In genomic region chr1:165655482-165655881, GRCm38 (mm10) we compare ENCODE assay signal across 16 mouse cellular contexts. TPM values are rescaled to one million over a fixed set of nuclear protein-coding genes. Genes with fewer than 3 reads are reported as not detected.
DNase-seq lines count a peak whose midpoint lies in the region; ATAC-seq and TF ChIP-seq lines count a peak whose summit lies in the region.
"Had no signal": no experiment of that assay in that cellular context is flagged by ENCODE, and none has a peak within 500 bp of the region (broad histone marks: within the 10 kb centered on the region; RNA-seq: fewer than 3 reads in every experiment).

No protein-coding gene starts in this region.

- WGBS in heart, embryonic 12.5 days = 43% methylated on average over 14 of the region's 14 CpGs
- 24% methylated on average over 14 of the region's 14 CpGs for WGBS in heart, adult 2 months
- WGBS in kidney, embryonic 15.5 days = 61% methylated on average over 14 of the region's 14 CpGs
- WGBS in kidney, adult 2 months = 64% methylated on average over 14 of the region's 14 CpGs
- WGBS in lung, embryonic 14.5 days = 51% methylated on average over 14 of the region's 14 CpGs
- 86% methylated on average over 14 of the region's 14 CpGs for WGBS in midbrain, embryonic 15.5 days

- no peaks in the 10 kb centered on the region for H3K9me3 ChIP-seq in heart, embryonic 12.5 days (replicated peaks)
- no peaks in the 10 kb centered on the region for H3K9me3 ChIP-seq in kidney, embryonic 15.5 days (replicated peaks)
- no peaks in the 10 kb centered on the region for H3K9me3 ChIP-seq in lung, embryonic 14.5 days (ENCODE audit: low read depth, low read length)
- H3K9me3 ChIP-seq in ES-Bruce4 (replicated peaks; ENCODE audit: control insufficient read depth, insufficient read depth, low read length, poor library complexity, severe bottlenecking) = no peaks in the 10 kb centered on the region
- no peaks in the 10 kb centered on the region for H3K9me3 ChIP-seq in midbrain, embryonic 15.5 days
- H3K9me3 ChIP-seq: forebrain, embryonic 10.5 days had no signal

- no peak for DNase-seq in heart, adult 2 months
- no peak for DNase-seq in kidney, adult 2 months
- peak; percentile 76 for DNase-seq in lung, embryonic 14.5 days
- DNase-seq in lung, postnatal 36 days = no peak
- DNase-seq: cerebellum, adult 8-10 months; forebrain, postnatal 0 days; midbrain, embryonic 14.5 days had no signal

- peaks cover 36% of the 10 kb centered on the region for H3K4me1 ChIP-seq in heart, embryonic 12.5 days (replicated peaks)
- H3K4me1 ChIP-seq in heart, adult 2 months (ENCODE audit: control insufficient read depth, insufficient read depth, low read length) = peaks cover 9% of the 10 kb centered on the region
- peaks cover 34% of the 10 kb centered on the region for H3K4me1 ChIP-seq in kidney, embryonic 15.5 days
- no peaks in the 10 kb centered on the region for H3K4me1 ChIP-seq in kidney, adult 2 months (ENCODE audit: control insufficient read depth, insufficient read depth, low read length)
- no peaks in the 10 kb centered on the region for H3K4me1 ChIP-seq in lung, embryonic 14.5 days (ENCODE audit: insufficient read depth)
- peaks cover 1% of the 10 kb centered on the region for H3K4me1 ChIP-seq in ES-Bruce4 (ENCODE audit: control insufficient read depth, insufficient read depth, low read length)
- H3K4me1 ChIP-seq in midbrain, embryonic 15.5 days = no peaks in the 10 kb centered on the region

- H3K79me2 ChIP-seq in heart, adult 2 months (replicated peaks; ENCODE audit: control insufficient read depth, insufficient read depth, low read length) = no peaks in the 10 kb centered on the region

- no peaks in the 10 kb centered on the region for H3K27me3 ChIP-seq in heart, embryonic 12.5 days (replicated peaks)
- no peaks in the 10 kb centered on the region for H3K27me3 ChIP-seq in heart, adult 2 months (ENCODE audit: control insufficient read depth, insufficient read depth, low read length)
- H3K27me3 ChIP-seq in kidney, embryonic 15.5 days = no peaks in the 10 kb centered on the region
- H3K27me3 ChIP-seq in kidney, adult 2 months (replicated peaks; ENCODE audit: control insufficient read depth, insufficient read depth, low read length) = no peaks in the 10 kb centered on the region
- H3K27me3 ChIP-seq in lung, embryonic 14.5 days (ENCODE audit: insufficient read depth, low read length) = no peaks in the 10 kb centered on the region
- no peaks in the 10 kb centered on the region for H3K27me3 ChIP-seq in ES-Bruce4 (ENCODE audit: control insufficient read depth, insufficient read depth, low read length, poor library complexity, severe bottlenecking)
- H3K27me3 ChIP-seq in midbrain, embryonic 15.5 days (replicated peaks) = no peaks in the 10 kb centered on the region
- H3K27me3 ChIP-seq: CH12.LX had no signal

- no peak; the same call in 1 of the 2 replicates for ATAC-seq in heart, embryonic 12.5 days (ENCODE audit: insufficient number of reproducible peaks, low FRiP score)
- no peak for ATAC-seq in kidney, embryonic 15.5 days (replicated peaks; ENCODE audit: low FRiP score)
- ATAC-seq in lung, embryonic 14.5 days (ENCODE audit: insufficient read depth) = peak; percentile 41; the same call in 1 of the 2 replicates
- no peak for ATAC-seq in midbrain, embryonic 15.5 days (replicated peaks)
- ATAC-seq: forebrain, postnatal 0 days had no signal

- no peak overlapping the region for H3K4me3 ChIP-seq in heart, embryonic 12.5 days
- no peak overlapping the region for H3K4me3 ChIP-seq in heart, adult 2 months
- no peak overlapping the region for H3K4me3 ChIP-seq in kidney, embryonic 15.5 days (replicated peaks)
- no peak overlapping the region for H3K4me3 ChIP-seq in kidney, adult 2 months (ENCODE audit: insufficient read depth, low read depth, low read length)
- H3K4me3 ChIP-seq in lung, embryonic 14.5 days (ENCODE audit: low read depth, low read length) = no peak overlapping the region
- H3K4me3 ChIP-seq in ES-Bruce4 (ENCODE audit: low read depth, low read length) = peak overlapping the region; percentile 30
- no peak overlapping the region for H3K4me3 ChIP-seq in midbrain, embryonic 15.5 days
- H3K4me3 ChIP-seq: forebrain, embryonic 10.5 days; megakaryocyte, embryonic 14.5 days; myocyte had no signal

- peaks cover 91% of the 10 kb centered on the region for H3K36me3 ChIP-seq in heart, embryonic 12.5 days
- peaks cover 14% of the 10 kb centered on the region for H3K36me3 ChIP-seq in heart, adult 2 months (ENCODE audit: control insufficient read depth, insufficient read depth, low read length)
- peaks cover 76% of the 10 kb centered on the region for H3K36me3 ChIP-seq in kidney, embryonic 15.5 days
- H3K36me3 ChIP-seq in kidney, adult 2 months (ENCODE audit: control insufficient read depth, insufficient read depth, low read length) = no peaks in the 10 kb centered on the region
- H3K36me3 ChIP-seq in lung, embryonic 14.5 days (ENCODE audit: insufficient read depth) = peaks cover 22% of the 10 kb centered on the region
- no peaks in the 10 kb centered on the region for H3K36me3 ChIP-seq in ES-Bruce4 (ENCODE audit: control insufficient read depth, insufficient read depth, low read length, poor library complexity, severe bottlenecking)
- no peaks in the 10 kb centered on the region for H3K36me3 ChIP-seq in midbrain, embryonic 15.5 days (replicated peaks)
- H3K36me3 ChIP-seq: forebrain, embryonic 10.5 days had no signal

- intact Hi-C loops in heart, adult 2 months (cut with DNase I) = loop anchor here (10.0 kb wide), 1 partner anchor 499 kb away; no protein-coding TSS in a partner anchor

- H3K27ac ChIP-seq in heart, embryonic 12.5 days (ENCODE audit: poor library complexity, severe bottlenecking) = peak overlapping the region; percentile 42
- H3K27ac ChIP-seq in heart, adult 2 months = no peak overlapping the region
- 0 out of 2 replicates have a peak overlapping the region, but pooled peaks have one; percentile 32 for H3K27ac ChIP-seq in kidney, embryonic 15.5 days
- H3K27ac ChIP-seq in kidney, adult 2 months (ENCODE audit: insufficient read depth, low read depth, low read length) = no peak overlapping the region
- H3K27ac ChIP-seq in lung, embryonic 14.5 days (ENCODE audit: low read depth) = peak overlapping the region; percentile 16; the same call in 1 of the 2 replicates
- H3K27ac ChIP-seq in ES-Bruce4 (ENCODE audit: insufficient read depth, low read length) = no peak overlapping the region
- no peak overlapping the region for H3K27ac ChIP-seq in midbrain, embryonic 15.5 days
- H3K27ac ChIP-seq: forebrain, embryonic 10.5 days; hindbrain, embryonic 14.5 days had no signal

- TF ChIP-seq POLR2A in heart, adult 2 months (IDR thresholded peaks at IDR 0.05; ENCODE audit: insufficient read depth, low read depth, low read length) = no peak
- no peak for TF ChIP-seq POLR2A in kidney, adult 2 months (IDR thresholded peaks at IDR 0.05; ENCODE audit: low read depth, low read length)
- no peak for TF ChIP-seq POLR2A in ES-Bruce4 (IDR thresholded peaks at IDR 0.05; ENCODE audit: insufficient read depth, low read length)

- no peak for TF ChIP-seq CTCF in heart, adult 2 months (IDR thresholded peaks at IDR 0.05)
- no peak for TF ChIP-seq CTCF in kidney, adult 2 months (conservative IDR thresholded peaks at IDR 0.05; ENCODE audit: insufficient read depth, insufficient read length, low read depth, low read length)
- TF ChIP-seq CTCF in lung, embryonic 14.5 days (IDR thresholded peaks at IDR 0.05; ENCODE audit: low read depth) = no peak
- no peak for TF ChIP-seq CTCF in ES-Bruce4 (IDR thresholded peaks at IDR 0.05; ENCODE audit: low read depth, low read length)

- peak overlapping the region; percentile 26; the same call in 1 of the 2 replicates for H3K9ac ChIP-seq in heart, embryonic 12.5 days
- H3K9ac ChIP-seq in heart, adult 2 months (ENCODE audit: low read depth, low read length) = no peak overlapping the region
- H3K9ac ChIP-seq in kidney, embryonic 15.5 days = no peak overlapping the region
- H3K9ac ChIP-seq in lung, embryonic 14.5 days = no peak overlapping the region
- H3K9ac ChIP-seq in ES-Bruce4 (ENCODE audit: low read depth, poor library complexity, severe bottlenecking) = no peak overlapping the region
- no peak overlapping the region for H3K9ac ChIP-seq in midbrain, embryonic 15.5 days
- H3K9ac ChIP-seq: forebrain, postnatal 0 days; hindbrain, embryonic 14.5 days had no signal

- TF ChIP-seq EP300 in heart, adult 2 months (IDR thresholded peaks at IDR 0.05; ENCODE audit: insufficient read depth, low read depth, low read length) = no peak
- no peak for TF ChIP-seq EP300 in ES-Bruce4 (IDR thresholded peaks at IDR 0.05; ENCODE audit: insufficient read depth, low read depth, low read length)

- no peak overlapping the region for H3K4me2 ChIP-seq in heart, embryonic 12.5 days
- no peak overlapping the region for H3K4me2 ChIP-seq in kidney, embryonic 15.5 days
- no peak overlapping the region for H3K4me2 ChIP-seq in lung, embryonic 14.5 days
- no peak overlapping the region for H3K4me2 ChIP-seq in midbrain, embryonic 15.5 days
- H3K4me2 ChIP-seq: hindbrain, embryonic 14.5 days had no signal

RNA-seq across cellular contexts. Expression of gene Mpzl1, which starts 21.1 kb away (rescaled TPM):
- polyA plus RNA-seq in heart, embryonic 12.5 days (2016; fragmentation: Nextera tagmentation; extraction: Ambion mirVana) = 126 and 135 TPM in 2 replicates
- total RNA-seq in heart, adult 2 months (2021) = 10 to 100 TPM; 15.1 to 19.7 TPM
- 18.3 and 25.6 TPM in 2 replicates for polyA plus RNA-seq in heart, adult 2 months (2012; rRNA removed)
- 203 and 207 TPM in 2 replicates for polyA plus RNA-seq in kidney, embryonic 15.5 days (2015; fragmentation: Nextera tagmentation; extraction: Ambion mirVana)
- polyA plus RNA-seq in kidney, adult 2 months (2012; rRNA removed) = 38.6 and 42.0 TPM in 2 replicates
- polyA plus RNA-seq in lung, embryonic 14.5 days (2014; fragmentation: Nextera tagmentation; extraction: Ambion mirVana) = 208 and 220 TPM in 2 replicates
- polyA plus RNA-seq in ES-Bruce4 (2011; ENCODE audit: insufficient read depth, insufficient read length, low read depth, missing spikeins) = 119 and 122 TPM in 2 replicates
- 156 and 168 TPM in 2 replicates for polyA plus RNA-seq in midbrain, embryonic 15.5 days (2015; fragmentation: Nextera tagmentation; extraction: Ambion mirVana)

RNA-seq across cellular contexts. Expression of gene Rcsd1, which starts 54.1 kb away (rescaled TPM):
- polyA plus RNA-seq in heart, embryonic 12.5 days (2016; fragmentation: Nextera tagmentation; extraction: Ambion mirVana) = 113 and 122 TPM in 2 replicates
- 10 to 100 TPM; 68.7 to 81.5 TPM for total RNA-seq in heart, adult 2 months (2021)
- 57.2 and 86.2 TPM in 2 replicates for polyA plus RNA-seq in heart, adult 2 months (2012; rRNA removed)
- 56.2 and 57.8 TPM in 2 replicates for polyA plus RNA-seq in kidney, embryonic 15.5 days (2015; fragmentation: Nextera tagmentation; extraction: Ambion mirVana)
- 11.7 and 15.6 TPM in 2 replicates for polyA plus RNA-seq in kidney, adult 2 months (2012; rRNA removed)
- 22.9 and 25.2 TPM in 2 replicates for polyA plus RNA-seq in lung, embryonic 14.5 days (2014; fragmentation: Nextera tagmentation; extraction: Ambion mirVana)
- 2.0 and 2.7 TPM in 2 replicates for polyA plus RNA-seq in ES-Bruce4 (2011; ENCODE audit: insufficient read depth, insufficient read length, low read depth, missing spikeins)
- polyA plus RNA-seq in midbrain, embryonic 15.5 days (2015; fragmentation: Nextera tagmentation; extraction: Ambion mirVana) = 9.6 and 10.2 TPM in 2 replicates

Comparison
In these comparisons a context has a peak if more than half of its experiments do, and no peak if none do; other contexts are left out.
1. H3K27ac ChIP-seq: peak in heart, embryonic 12.5 days (single experiment), kidney, embryonic 15.5 days (single experiment) and lung, embryonic 14.5 days (single experiment); none in heart, adult 2 months (single experiment), kidney, adult 2 months (single experiment), ES-Bruce4 (single experiment) and midbrain, embryonic 15.5 days (single experiment).